Mouse (Mus musculus) forebrain, embryonic 11.5 days (tissue): ENCODE measurements at regions not wholly inside any gene's neighbourhood (a gene's known extent, or its start where the extent isn't known, plus 50 kb on each side); places are given as distances from the start of the nearest gene placed in this dataset.

Experiments used
- ATAC-seq: fragments of 200-750 bp; cut with Nextera tagmentation; replicated peaks from 2 replicates; pipeline ENCODE4 v1.8.0; 2017; ENCODE audit warnings: moderate TSS enrichment; ENCODE audit not compliant: low FRiP score
- DNase-seq: peaks from one replicate; pipeline ENCODE4 v3.0.0-alpha.2; 2017; ENCODE audit warnings: low spot score
- H3K27ac ChIP-seq: fragments of 300-500 bp; sonication (generic); 2 replicates; pipeline ENCODE4 v1.5.1; 2014; ENCODE audit warnings: low read depth, low read length
- H3K27me3 ChIP-seq: fragments of 300-500 bp; sonication (generic); 2 replicates; pipeline ENCODE4 v1.6.1; 2014; ENCODE audit warnings: mild to moderate bottlenecking, low read length, mixed read lengths; ENCODE audit not compliant: control insufficient read depth, insufficient read depth
- H3K36me3 ChIP-seq: fragments of 300-500 bp; sonication (generic); 2 replicates; pipeline ENCODE4 v1.6.1; 2014; ENCODE audit warnings: mild to moderate bottlenecking, low read length, moderate library complexity, mixed read lengths; ENCODE audit not compliant: control insufficient read depth, insufficient read depth
- H3K4me1 ChIP-seq: fragments of 300-500 bp; sonication (generic); replicated peaks from 2 replicates; pipeline ENCODE4 v1.6.1; 2014; ENCODE audit warnings: low read length, mixed read lengths; ENCODE audit not compliant: control insufficient read depth, insufficient read depth
- H3K4me2 ChIP-seq: fragments of 300-500 bp; sonication (generic); 2 replicates; pipeline ENCODE4 v1.6.1; 2014; ENCODE audit warnings: low read depth, mild to moderate bottlenecking, low read length, moderate library complexity, mixed read lengths; ENCODE audit not compliant: severe bottlenecking
- H3K4me3 ChIP-seq: fragments of 300-500 bp; sonication (generic); 2 replicates; pipeline ENCODE4 v1.5.1; 2014; ENCODE audit warnings: low read depth, low read length
- H3K9ac ChIP-seq: fragments of 300-500 bp; sonication (generic); 2 replicates; pipeline ENCODE4 v1.6.1; 2014; ENCODE audit warnings: low read length
- H3K9me3 ChIP-seq: fragments of 300-500 bp; sonication (generic); 2 replicates; pipeline ENCODE4 v1.6.1; 2016; ENCODE audit warnings: low read length, mixed read lengths; ENCODE audit not compliant: control insufficient read depth
- WGBS: fragments of 180-500 bp; shearing (Covaris S2); extraction: QIAGEN DNeasy Blood & Tissue Kit; methylation state at CpG from one replicate; pipeline ENCODE4 v1.1.7; 2014; 5-methylcytosine and 5-hydroxymethylcytosine counted together

- no peak for DNase-seq
- 85% methylated on average over 2 of the region's 2 CpGs for WGBS
- H3K4me1 ChIP-seq = no peaks in the 10 kb centered on the region
- H3K4me2 ChIP-seq = no peak overlapping the region
- H3K9me3 ChIP-seq = no peaks in the 10 kb centered on the region
- H3K27me3 ChIP-seq = no peaks in the 10 kb centered on the region
- no peak overlapping the region for H3K27ac ChIP-seq
- no peaks in the 10 kb centered on the region for H3K36me3 ChIP-seq
- no peak overlapping the region for H3K4me3 ChIP-seq
- no peak overlapping the region for H3K9ac ChIP-seq
- ATAC-seq = 0 out of 2 replicates have a peak, but pooled peaks have one; percentile 52
Measured at GRCm38 (mm10) chr14:91262562-91262961, 2627.9 kb downstream of the Pcdh9 start.

DNA sequence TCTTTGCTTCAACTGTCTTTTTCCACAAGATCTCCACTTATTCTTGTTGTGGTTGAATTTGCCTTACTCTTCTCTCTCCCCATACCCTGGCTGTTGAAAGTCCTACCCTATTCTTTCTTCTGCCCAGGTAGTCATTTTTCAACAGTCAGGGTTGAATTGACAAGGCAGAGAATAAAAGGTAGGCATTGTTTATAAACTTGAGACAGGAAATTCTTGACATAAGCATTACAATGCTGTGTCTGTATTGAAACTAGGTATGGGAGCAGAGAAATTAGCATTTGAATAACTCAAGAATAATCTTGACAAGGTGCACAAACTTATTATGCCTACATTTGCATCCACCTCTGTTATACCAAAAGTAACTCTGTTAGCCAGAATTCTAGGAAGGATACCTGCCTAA, 2659.6 kb downstream of the Pcdh9 start:
- ATAC-seq (no peak), DNase-seq (no peak)
- no peaks in the 10 kb centered on the region for H3K27me3 ChIP-seq
- H3K4me2 ChIP-seq = no peak overlapping the region
- no peaks in the 10 kb centered on the region for H3K36me3 ChIP-seq
- no peaks in the 10 kb centered on the region for H3K9me3 ChIP-seq
- no peak overlapping the region for H3K9ac ChIP-seq
- H3K27ac ChIP-seq = no peak overlapping the region
- H3K4me3 ChIP-seq = no peak overlapping the region
- no peaks in the 10 kb centered on the region for H3K4me1 ChIP-seq
